Mouse (Mus musculus): ENCODE data around the gene Asic2.

DNA sequence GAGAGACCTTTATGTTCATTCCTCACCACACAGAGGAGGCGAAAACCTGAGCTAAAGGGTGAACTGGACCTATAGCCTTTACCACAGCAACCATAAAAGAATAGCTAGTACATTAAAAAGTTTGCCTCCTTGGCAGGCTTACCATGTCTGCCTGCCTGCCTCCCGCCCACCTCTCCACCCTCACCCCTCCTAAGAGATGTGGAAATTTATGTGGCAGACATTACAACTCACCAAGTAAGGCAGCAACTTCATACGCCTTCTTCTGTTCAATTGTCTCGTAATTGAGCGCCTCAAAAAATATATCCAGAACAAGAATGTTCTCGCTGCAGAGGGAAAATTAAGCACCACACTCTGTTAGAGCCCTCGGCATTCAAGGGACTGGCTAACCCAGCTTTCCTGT is 1081.9 kb downstream of the Asic2 start:
- TF ChIP-seq CTCF (IDR thresholded peaks at IDR 0.05; ENCODE audit: low read depth) (no peak), EP300 (IDR thresholded peaks at IDR 0.05; ENCODE audit: low read depth) (no peak)
